Mouse (Mus musculus) erythroblast, embryonic 14.5 days (primary cell): ENCODE data around the gene Cilp2.

Experiments
- GATA1 ChIP-seq: IDR thresholded peaks from 2 replicates; pipeline ENCODE4 v1.6.1; 2012; ENCODE audit warnings: low read length, inconsistent platforms, mixed read lengths
- TAL1 ChIP-seq: IDR thresholded peaks from 3 replicates; pipeline ENCODE4 v1.6.1; 2012; ENCODE audit warnings: low read length, inconsistent platforms, mixed read lengths

GRCm38 (mm10) chr8:69877992-69878391 lies 9.5 kb downstream of the Cilp2 start:
- TF ChIP-seq GATA1 (no peak), TAL1 (no peak)
